Mouse (Mus musculus) stomach, postnatal 0 days (tissue): Measurements from ENCODE around the gene Ppp4r4.

Experiments used
- CTCF ChIP-seq: IDR thresholded peaks from 2 replicates; pipeline ENCODE4 v1.5.1; 2016; ENCODE audit warnings: antibody characterized with exemption, low read depth, mild to moderate bottlenecking, moderate library complexity
- EP300 ChIP-seq: optimal IDR thresholded peaks from 2 replicates; pipeline ENCODE3; 2016; ENCODE audit warnings: antibody characterized with exemption

- TF ChIP-seq CTCF: no peak
- no peak for TF ChIP-seq EP300
These were observed 28.8 kb upstream of the Ppp4r4 start for GRCm38 (mm10) chr12:103503300-103503699.
